Mouse (Mus musculus): ENCODE results near the gene Atp6v1b1.

The Atp6v1b1 gene

DNA sequence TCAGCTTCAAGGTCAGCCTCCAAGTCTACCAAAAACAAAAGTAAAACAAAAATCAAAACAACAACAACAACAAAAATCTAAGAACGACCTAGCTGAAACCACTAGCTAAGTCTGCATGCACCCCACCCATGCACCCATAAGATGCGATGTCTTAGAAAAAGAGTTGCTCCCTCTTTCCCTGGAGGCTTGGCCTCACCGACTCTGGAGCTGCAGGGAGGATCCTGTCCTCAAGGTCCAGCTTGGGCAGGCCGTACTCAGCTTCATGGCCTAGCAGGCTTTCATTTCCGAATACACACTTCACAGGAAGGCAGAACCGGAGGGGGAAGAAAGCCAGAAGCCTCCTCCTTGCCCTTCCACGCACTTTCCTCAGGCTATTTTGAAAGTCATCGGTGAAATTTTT, 25.8 kb upstream of the Atp6v1b1 start:
- no peak for DNase-seq

DNA sequence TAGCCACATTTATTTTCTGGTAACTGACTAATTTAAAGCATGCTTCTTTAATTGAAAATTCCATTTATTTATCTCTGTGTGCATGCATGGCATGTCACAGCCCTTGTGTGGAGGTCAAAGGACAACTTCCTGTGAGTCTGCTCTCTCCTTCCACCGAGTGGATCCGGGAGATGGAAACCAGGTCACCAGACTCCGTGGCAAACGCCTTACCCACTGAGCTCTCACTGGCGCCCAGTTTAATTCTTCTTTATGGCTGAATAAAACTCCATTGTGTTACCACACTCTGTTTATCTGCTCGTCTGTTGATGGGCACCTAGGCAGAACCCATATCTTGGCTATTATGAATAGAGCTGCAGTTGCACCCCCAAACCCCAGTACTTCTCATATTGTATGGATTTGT, 20.3 kb upstream of the Atp6v1b1 start:
- DNase-seq, result no peak

DNA sequence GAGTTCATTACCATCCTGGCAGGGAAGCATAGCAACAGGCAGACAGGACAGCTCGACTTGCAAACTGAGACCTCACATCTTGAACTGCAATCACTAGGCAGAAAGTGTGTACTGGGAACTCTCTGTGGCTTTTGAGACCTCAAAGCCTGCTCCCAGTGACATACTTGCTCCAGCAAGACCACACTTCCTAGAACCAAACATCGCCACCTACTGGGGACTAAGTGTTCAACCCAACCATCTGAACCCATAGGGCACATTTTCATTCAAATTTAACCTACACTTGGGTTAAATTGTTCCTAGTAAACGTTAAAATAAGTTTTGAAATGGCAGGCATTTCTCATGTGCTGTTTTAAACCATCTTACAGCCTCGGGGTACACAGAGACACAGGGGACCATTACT, 15.6 kb upstream of the Atp6v1b1 start:
- no peak for DNase-seq

DNA sequence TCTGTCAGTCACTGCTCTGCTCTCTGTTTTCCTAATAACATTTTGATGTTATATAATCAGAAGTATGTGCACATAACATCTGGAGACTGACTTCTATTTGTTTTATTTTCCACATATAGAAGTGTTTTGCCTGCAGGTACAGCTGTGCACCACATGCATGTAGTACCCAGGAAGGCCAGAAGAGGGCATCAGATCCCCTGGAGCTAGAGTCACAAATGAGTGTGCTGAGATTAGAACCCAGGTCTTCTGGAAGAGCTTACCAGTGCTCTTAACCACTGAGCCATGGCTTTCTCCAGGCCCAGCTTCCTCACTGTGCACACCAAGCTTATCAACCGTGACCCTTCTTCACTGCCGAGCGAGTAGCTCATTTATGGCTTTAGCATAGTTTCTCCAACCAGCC, 14.3 kb upstream of the Atp6v1b1 start:
- DNase-seq, result no peak

DNA sequence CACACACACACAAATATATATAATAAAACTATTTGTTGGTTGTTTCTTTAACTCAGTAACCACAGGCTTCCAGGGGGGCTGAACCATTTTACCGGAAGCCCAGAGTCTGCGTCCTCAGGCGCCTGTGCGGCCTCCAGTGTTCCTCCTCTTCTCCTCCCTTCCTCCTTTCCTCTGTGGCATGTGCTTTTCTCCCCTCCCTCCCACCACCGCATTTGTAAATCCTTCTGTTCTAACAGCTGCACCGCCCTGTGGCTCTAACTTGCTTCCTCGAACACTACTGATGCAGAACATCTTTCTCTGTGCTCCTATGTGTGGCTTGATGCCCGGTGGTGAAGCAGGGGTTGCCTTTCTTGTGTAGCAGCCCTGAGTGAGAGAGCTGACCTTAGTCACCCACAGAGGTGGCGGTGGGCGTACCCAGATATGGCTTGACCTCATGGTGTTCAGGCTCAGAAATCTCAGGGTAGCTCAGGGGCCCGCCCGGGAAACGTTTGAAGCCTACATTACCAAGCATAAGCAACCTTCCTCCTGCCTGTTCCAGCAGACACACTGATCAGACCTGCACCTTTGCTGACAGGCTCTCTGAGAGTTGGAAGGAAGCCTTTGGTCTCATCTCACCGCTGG, 13.3 kb upstream of the Atp6v1b1 start:
- DNase-seq, result no peak

DNA sequence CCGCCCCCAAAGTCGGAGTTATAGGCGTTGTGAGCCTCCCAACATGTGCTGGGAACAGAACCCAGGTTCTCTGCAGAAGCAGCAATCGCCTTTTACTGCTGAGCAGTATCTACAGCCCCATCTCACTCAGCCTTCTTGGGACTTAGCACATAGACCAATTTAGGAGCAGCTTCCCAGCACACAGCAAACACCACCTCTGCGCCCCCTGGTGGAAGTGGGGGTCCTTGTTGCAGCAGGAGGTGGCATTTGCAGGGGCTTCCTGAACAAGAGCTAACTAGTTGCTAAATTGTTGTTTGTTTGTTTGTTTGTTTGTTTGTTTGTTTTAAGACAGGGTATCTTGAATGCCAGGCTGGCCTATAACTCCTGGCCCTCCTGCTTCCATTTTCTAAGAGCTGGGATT, 11.7 kb upstream of the Atp6v1b1 start:
- DNase-seq, result peak; percentile 38 to 54

DNA sequence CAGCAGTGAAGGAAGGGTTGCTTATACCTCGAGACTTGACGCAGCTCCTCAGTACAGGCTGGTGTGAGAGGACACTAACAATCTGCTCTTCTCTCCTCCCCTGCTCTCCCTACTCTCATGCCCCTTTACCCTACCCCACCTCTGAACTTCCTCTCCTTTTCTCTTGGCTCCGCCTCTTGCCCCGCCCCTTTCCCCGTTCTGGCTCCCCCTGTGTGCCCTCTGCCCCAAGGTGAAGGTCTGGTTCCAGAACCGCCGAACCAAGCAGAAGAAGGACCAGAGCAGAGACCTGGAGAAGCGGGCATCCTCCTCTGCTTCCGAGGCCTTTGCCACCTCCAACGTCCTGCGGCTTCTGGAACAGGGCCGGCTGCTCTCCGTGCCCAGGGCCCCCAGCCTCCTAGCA, 5.5 kb upstream of the Atp6v1b1 start:
- DNase-seq, result no peak

DNA sequence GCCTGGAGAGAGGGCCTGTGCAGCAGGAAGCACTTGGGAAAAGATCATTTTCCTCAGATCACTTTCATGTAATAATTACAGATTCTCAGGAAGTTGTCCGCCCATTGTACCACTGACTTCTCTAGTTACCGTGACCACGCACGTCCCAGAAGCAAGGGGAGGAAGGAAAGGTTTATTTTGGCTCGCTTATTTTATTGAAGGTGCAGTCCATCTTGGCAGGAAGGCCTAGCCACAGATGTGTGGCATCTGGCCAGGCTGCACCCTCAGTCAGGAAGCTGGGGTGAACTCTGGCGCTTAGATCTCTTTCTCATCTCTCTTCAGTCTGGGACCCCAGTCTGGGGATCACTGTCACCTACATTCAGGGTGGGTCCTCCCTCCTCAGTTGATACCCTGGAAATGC, 4.2 kb upstream of the Atp6v1b1 start:
- DNase-seq, result no peak

DNA sequence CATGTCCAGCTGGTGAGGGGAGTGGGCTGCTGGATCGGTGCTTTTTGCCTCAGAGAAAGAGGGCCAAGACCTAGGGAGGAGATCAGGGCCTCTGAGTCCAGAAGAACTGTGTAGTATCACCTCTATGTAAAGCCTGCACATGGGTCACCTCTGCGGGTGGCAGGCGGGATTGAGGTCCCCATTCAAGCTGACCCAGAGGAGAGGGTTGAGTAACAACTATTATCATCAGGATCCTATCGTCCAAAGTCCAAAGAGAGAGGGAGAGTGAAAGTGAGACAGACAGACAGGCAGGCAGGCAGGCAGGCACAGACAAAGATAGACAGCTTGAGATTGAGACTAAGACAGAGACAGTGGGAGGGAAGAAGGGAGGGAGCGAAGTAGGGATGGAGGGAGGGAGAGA, 422 bp downstream of the Atp6v1b1 start:
- DNase-seq, result no peak

DNA sequence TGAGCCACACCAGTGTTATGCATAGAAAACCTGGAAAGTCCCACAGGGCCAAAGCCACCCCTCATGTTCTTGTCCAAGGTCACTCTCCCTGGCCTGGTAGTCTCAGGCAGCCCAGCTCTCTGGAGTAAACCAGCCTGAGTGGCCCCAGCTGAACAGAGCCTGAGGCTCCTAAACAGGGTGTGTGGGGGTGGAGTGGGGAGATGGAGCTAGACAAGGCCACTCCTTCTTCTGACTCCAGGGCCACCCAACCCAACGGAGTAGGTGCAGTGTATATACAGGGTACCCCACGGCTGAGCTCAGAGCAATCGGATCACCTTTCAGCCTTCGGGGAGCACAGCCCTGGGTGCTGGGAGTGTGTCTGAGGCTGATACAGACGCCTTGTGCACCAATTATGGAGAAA, 1.3 kb downstream of the Atp6v1b1 start:
- no peak for DNase-seq

DNA sequence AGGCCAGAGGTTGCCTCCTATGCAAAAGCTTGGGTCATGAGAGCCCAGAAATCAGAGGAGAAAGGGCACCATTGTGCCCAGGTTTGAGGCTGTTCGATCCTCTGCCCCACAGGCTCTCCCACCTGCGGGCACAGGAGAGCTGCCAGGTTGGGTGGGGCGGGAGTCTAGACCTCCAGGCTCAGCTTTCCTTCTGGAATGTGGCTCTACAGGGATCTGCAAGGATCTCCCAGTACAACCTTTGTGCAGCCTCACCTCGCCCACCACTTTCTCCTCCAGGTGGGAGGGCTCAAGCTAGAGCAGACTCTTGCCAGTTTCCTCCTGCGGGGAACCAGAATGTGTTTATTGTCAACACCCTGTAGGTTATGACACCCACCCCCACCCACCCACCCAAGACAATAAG, 1.8 kb downstream of the Atp6v1b1 start:
- DNase-seq, result no peak

DNA sequence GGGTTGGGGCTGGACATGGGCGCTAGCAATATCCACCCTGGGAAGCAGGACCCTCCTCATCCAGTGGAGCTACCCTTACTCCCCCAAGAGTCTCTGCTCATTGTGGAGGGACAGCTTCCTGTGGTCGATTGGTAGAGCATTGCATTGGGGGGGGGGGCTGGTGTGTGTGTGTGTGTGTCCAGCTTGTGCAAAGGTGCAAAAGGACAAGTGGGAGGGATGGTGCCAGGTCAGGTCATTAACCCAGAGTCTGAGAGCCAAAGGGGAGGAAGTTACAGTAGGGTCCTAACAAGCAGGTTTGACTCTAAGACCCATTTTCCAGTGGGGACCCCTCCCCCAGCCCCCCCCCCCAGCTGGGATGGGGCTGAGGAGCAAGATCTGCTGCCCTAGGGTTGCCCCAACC, 2.7 kb downstream of the Atp6v1b1 start:
- DNase-seq, result no peak

DNA sequence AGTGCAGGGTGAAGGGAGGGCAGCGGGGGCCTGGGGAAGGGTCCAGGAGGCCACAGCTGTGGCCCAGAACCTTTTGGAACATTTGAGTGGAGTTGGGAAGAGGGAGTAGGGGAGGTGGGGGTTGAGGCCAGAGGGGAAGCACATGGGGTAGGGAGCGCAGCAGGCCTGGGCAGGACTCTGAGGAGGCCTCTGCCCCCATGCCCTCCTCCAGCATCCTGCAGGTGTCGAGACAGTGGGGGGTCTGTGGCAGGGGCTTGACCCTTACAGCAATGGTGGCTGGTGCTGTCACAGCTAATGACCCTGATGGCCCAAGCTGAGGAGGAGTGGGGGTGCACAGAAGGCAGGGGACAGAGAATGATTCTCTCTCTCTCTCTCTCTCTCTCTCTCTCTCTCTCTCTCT, 6.5 kb downstream of the Atp6v1b1 start:
- no peak for DNase-seq

DNA sequence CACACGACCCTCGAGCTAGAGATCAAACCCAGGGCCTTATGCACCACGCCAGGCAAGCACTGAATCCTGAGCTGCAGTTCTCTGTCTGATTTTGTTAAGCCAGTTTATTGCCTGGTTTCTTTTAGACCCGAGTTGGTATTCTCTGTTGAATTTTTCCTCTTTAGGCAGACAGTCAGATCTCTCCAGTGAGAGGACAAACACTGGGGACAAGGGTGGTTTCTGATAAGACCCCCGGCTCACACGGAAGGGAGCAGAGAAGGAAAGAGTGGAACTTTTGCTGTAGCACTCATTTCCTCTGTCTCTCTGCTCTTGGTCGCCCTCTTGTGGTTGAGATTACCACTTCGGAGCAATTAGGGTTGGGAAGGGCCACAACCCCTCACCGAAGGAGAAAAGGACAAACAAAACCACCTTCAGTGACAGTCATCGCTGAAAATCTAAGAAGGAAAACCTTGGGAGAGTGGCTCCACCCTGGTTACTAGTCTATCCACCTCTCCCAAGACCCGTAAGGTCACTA, 7.4 kb downstream of the Atp6v1b1 start:
- peak; percentile 53 to 63 for DNase-seq

DNA sequence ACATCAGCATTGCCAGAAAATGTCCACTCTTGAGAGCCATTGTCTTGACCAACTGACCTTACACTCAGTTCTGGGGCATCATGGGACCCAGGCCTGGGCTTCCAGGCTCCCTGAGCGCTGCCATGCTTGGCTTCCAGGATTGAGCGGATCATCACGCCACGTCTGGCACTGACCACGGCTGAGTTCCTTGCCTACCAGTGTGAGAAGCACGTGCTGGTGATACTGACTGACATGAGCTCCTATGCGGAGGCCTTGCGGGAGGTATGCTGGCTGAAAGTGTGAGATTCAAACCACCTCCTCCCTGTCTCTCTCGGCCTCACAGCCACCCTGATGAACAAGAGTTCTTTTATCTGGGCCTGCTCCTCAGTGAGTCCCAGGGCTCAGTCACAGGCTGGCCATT, 13.3 kb downstream of the Atp6v1b1 start:
- DNase-seq, result no peak

DNA sequence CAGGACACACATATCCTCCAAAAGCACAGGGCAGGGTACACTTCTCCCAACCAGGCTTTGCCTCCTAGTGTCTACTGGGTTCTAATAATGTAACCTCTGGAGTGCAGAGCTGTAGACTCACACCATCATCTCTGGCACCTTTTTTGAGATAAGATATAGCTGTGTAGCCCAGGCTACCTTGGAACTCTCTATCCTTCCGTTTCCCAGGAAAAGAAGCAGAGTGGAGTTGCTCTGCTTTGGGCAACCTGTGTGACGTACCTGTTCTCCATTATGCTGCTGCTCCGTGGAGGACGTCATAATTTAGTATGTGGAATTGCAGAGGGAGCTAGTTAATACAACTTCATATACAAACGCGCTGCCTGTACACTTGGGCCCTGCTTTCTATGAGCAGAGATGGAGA, 19.6 kb downstream of the Atp6v1b1 start, which contains the start of gene Ankrd53:
Ankrd53 (plus strand) TSS at position 301 of the 400 bp plus-strand sequence.
- DNase-seq, result no peak

DNA sequence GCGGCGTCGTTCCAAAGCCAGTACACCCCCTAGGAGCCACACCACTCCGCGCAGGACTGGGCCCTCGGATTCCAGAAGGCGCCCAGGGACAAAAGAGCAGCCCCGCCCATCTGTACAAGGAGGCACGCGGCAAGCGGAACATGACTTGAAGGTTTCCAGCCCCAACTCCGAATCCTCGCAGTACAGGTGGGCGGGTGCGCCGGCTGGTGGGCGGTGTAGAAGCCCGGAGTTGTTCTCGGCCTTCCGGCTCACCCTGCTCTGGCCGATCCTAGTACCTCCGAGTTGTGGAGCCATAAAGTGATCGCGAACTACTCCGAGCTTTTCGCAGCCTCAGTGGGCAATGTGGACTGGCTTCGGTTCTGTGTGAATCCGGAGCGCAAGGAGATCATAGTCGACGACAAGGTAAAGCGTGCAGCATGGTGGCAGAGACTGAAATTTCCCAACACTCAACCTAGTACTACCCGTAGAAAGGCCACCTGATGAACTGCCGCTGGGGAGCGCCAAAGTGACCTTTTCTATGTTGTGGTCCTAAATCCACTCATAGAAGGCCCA, 20.2 kb downstream of the Atp6v1b1 start:
- DNase-seq, result no peak

DNA sequence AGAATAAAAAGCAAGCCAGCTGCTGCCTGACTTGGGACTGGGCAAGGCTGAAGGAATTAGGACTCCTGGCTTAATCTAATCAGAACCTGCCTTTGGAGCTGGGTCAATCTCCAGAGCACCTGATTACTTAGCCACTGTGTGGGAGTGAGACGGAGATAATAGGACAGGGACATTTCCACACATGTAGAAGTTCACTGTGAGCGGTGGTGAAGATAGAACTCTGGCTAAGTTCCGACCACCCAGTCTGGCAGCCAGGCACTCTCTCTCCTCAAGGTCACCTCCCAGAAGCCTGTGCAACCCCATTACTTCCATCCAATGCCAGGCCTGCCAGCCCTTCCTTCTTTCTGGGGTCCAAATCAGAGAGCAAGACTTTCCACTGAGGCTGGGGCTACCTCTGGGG, 24.2 kb downstream of the Atp6v1b1 start:
- no peak for DNase-seq

DNA sequence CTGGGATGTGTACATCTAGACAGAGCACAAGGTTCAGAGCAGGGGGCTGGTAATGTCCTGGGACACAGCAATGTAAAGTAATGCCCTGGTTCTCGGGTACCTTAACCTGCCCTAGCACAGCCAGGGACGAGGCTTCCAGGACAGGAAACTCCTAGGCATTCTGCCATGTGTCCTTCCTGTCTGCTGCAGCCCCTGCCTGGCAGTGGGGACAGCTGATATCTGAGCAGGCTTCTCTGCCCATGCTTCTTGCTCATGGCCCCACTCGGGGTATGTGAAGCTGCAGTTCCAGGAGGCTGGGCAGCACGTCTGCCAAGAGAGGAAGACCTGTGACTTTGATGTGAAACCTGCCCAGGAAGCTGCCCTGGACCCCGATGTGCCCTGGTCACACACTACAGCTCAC, 25.7 kb downstream of the Atp6v1b1 start:
- no peak for DNase-seq

DNA sequence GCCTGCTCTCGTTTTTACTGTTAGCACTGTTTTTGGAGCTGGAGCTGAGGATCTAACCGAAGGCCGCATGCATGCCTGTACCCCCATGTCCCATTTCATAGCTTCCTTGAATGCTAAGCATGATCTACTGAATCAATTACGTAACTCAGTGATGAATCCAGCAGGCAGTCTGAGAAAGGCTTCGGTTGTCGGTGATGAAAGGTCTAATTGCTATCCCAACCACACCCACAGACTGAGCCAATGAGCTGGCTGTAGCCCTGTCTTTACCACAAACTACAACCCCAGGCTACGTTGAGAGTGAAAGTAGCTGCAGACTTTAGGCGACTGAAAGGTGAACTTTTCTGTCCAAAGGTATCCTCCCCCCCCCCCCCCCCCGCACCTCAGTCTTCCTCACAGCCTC, 31.3 kb downstream of the Atp6v1b1 start:
- DNase-seq, result no peak

DNA sequence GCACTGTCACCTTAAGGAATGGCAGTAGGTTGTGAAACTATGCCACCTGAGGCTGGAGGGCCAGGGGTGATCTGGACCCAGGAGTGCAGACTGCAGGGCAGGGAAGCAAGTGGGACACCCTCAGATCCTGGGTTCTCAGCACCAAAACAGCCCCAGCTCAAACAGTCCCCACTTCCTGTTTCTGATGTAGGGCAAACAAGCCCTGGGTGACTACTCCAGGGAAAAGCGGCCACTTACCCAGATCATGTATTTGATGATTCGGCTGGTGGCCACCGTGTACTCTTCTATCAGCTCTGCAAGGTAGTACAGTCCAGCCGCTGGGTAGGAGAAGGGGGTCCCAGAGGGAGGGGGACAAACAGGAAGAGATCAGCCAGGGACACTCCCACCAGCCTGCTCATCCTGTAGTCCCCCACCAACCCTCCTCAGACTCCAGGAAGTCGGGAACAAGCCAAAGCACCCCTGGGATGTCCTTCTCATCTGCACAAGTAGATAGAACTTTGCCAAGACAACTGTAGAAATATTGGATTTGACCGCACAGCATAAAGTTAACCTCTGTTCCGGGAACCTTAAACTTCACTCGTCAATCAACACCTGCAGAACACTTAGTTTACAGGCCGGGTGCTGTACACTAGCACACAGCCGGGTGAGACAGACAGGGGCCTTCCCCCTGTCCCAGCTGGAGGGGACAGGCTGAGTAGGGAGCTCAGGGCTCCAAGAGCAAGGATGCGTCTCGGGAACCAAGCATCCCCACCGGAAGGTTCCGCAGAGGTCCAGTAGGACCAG, 32.2 kb downstream of the Atp6v1b1 start:
- peak in 1 of 2 experiments; percentile 25 for DNase-seq

DNA sequence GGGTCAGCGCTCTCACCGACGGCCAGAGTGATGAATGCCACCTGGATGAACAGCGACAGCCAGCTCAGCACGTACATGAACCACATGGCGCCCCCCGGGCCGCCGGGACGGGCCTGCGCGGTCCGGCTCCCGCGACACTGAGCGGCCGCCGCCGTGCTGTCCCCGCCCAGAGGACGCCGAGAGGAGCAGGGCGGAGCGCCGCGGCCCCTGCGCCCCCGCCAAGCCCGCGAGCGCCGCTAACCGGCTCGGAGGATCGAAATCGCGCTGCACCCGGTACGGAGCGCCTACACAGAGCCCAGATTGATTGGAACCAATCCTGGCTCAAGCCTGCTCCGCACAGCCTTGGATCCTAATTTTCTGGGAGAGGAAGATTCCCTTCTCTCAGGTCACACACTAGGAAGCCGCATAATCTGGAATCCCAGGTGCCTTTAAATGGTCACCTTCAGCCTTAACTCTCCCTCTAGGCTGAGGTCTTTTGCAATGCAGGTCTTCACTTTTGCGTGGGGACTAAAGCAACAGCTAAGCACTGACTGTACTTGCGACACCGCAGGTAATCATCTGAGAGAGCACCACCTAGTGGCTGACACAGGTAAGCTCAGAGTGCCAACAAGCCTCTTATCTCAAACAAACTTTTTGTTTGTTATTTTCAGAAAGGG, 33.0 kb downstream of the Atp6v1b1 start, which contains the start of gene Tex261:
Tex261 (minus strand) TSS at position 176 of the 656 bp plus-strand sequence.
- DNase-seq, result peak; percentile 92 to 94

DNA sequence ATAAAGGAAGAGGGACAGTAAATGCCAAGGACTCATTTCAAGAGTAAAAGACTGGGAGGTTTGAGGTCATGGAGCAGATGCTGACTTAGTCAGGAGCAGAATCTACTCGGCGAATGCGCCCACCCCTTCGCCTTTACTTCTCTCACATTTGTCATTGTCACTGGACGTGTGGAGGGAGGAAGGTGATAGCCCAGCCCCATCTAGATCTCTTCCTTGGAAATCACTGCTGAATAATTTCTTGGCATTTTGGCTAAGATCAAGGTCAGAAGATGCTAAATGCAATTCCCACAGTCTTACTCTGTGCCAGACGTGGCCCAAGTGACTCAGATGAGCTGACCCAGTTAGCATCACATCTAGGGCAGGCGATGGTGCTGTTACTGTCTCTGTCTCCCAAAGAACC, 35.5 kb downstream of the Atp6v1b1 start:
- no peak for DNase-seq

DNA sequence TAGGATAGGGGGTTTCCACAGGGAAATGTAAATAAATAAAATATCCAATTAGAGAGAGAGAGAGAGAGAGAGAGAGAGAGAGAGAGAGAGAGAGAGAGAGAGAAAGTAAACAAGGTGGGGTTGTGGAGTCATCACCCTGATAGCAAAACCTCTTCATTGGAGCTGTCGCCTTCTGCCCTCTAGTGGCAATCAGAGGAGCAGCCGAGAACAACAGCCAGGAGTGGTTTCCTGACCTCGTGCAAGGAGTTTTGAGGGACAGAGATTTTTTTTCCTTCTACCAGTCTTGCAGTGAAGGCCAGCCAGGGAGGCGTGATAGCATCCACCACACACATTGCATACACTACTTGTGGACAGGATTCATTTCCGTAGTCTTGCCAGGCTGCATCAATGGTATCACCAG, 36.2 kb downstream of the Atp6v1b1 start:
- DNase-seq, result peak; percentile 56 to 58

Measured in cerebellum, adult 18-20 months (tissue).